Mouse (Mus musculus) forebrain, embryonic 11.5 days (tissue): ENCODE results near the gene Med13l. TPM values are rescaled to one million over a fixed set of nuclear protein-coding genes. Genes with fewer than 3 reads are reported as not detected.

Experiments used
- ATAC-seq: fragments of 200-750 bp; cut with Nextera tagmentation; replicated peaks from 2 replicates; pipeline ENCODE4 v1.8.0; 2017; ENCODE audit warnings: moderate TSS enrichment; ENCODE audit not compliant: low FRiP score
- DNase-seq: peaks from one replicate; pipeline ENCODE4 v3.0.0-alpha.2; 2017; ENCODE audit warnings: low spot score
- H3K27ac ChIP-seq: fragments of 300-500 bp; sonication (generic); 2 replicates; pipeline ENCODE4 v1.5.1; 2014; ENCODE audit warnings: low read depth, low read length
- H3K27me3 ChIP-seq: fragments of 300-500 bp; sonication (generic); 2 replicates; pipeline ENCODE4 v1.6.1; 2014; ENCODE audit warnings: mild to moderate bottlenecking, low read length, mixed read lengths; ENCODE audit not compliant: control insufficient read depth, insufficient read depth
- H3K36me3 ChIP-seq: fragments of 300-500 bp; sonication (generic); 2 replicates; pipeline ENCODE4 v1.6.1; 2014; ENCODE audit warnings: mild to moderate bottlenecking, low read length, moderate library complexity, mixed read lengths; ENCODE audit not compliant: control insufficient read depth, insufficient read depth
- H3K4me1 ChIP-seq: fragments of 300-500 bp; sonication (generic); replicated peaks from 2 replicates; pipeline ENCODE4 v1.6.1; 2014; ENCODE audit warnings: low read length, mixed read lengths; ENCODE audit not compliant: control insufficient read depth, insufficient read depth
- H3K4me2 ChIP-seq: fragments of 300-500 bp; sonication (generic); 2 replicates; pipeline ENCODE4 v1.6.1; 2014; ENCODE audit warnings: low read depth, mild to moderate bottlenecking, low read length, moderate library complexity, mixed read lengths; ENCODE audit not compliant: severe bottlenecking
- H3K4me3 ChIP-seq: fragments of 300-500 bp; sonication (generic); 2 replicates; pipeline ENCODE4 v1.5.1; 2014; ENCODE audit warnings: low read depth, low read length
- H3K9ac ChIP-seq: fragments of 300-500 bp; sonication (generic); 2 replicates; pipeline ENCODE4 v1.6.1; 2014; ENCODE audit warnings: low read length
- H3K9me3 ChIP-seq: fragments of 300-500 bp; sonication (generic); 2 replicates; pipeline ENCODE4 v1.6.1; 2016; ENCODE audit warnings: low read length, mixed read lengths; ENCODE audit not compliant: control insufficient read depth
- WGBS: fragments of 180-500 bp; shearing (Covaris S2); extraction: QIAGEN DNeasy Blood & Tissue Kit; methylation state at CpG from one replicate; pipeline ENCODE4 v1.1.7; 2014; 5-methylcytosine and 5-hydroxymethylcytosine counted together
- polyA plus RNA-seq: library from polyadenylated mRNA; unstranded; fragments of >200 nt; fragmentation: Nextera tagmentation; extraction: Ambion mirVana; gene quantifications from 2 replicates; pipeline ENCODE4 v1.2.1, GENCODE M21; 2014

The Med13l gene
- polyA plus RNA-seq, 1 experiment from 2014 or later, result 15.1 TPM

DNA sequence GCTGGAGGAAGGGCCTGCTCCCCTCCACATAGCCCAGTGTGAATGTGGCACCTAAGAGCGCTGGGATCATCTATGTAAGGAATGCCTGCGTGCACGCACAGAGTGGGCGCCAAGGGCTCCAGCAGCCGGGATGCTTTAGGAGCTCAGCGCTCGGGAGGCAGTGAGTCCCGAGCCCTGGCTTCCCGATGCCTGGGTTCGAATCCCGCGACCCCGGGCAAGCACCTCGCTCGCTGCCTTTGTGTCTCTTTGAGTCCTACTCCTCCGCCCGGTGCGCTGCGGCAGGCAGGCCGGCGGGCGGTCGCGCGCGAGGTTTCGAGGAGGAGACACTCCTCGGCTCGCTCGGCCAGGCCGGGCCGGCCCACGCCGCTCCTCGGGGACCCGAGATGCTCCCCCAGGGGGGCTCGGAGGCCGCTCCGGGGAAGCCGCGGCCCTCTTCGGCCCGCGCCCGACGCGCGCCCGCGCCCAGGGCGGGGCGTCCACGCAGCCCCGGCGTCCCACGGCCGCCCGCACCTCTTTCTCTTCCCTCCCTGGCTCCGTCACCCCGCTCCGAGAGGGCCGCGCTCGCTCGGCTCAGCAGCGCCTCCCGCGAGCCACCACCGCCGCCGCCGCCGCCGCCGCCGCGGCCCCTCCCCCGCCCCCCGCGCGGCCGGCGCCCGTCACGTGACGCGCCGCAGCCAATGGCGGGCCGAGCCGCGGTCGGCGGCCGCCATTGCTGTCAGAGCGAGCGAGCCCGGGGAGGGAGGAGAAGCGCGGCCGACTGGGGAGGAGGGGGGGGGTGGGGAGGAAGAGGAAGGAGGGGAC lies 695 bp upstream of the Med13l start:
- peaks cover 12% of the 10 kb centered on the region; the same call in 1 of the 2 replicates for H3K4me1 ChIP-seq
- peak overlapping the region; percentile 85 for H3K4me3 ChIP-seq
- H3K36me3 ChIP-seq, result no peaks in the 10 kb centered on the region
- H3K9ac ChIP-seq, result peak overlapping the region; percentile 97
- H3K4me2 ChIP-seq, result peak overlapping the region; percentile 78
- 1% methylated on average over 62 of the region's 101 CpGs for WGBS
- H3K27ac ChIP-seq, result peak overlapping the region; percentile 91
- DNase-seq, result peak; percentile 95
- no peaks in the 10 kb centered on the region for H3K27me3 ChIP-seq
- ATAC-seq, result peak; percentile 91
- H3K9me3 ChIP-seq, result no peaks in the 10 kb centered on the region

DNA sequence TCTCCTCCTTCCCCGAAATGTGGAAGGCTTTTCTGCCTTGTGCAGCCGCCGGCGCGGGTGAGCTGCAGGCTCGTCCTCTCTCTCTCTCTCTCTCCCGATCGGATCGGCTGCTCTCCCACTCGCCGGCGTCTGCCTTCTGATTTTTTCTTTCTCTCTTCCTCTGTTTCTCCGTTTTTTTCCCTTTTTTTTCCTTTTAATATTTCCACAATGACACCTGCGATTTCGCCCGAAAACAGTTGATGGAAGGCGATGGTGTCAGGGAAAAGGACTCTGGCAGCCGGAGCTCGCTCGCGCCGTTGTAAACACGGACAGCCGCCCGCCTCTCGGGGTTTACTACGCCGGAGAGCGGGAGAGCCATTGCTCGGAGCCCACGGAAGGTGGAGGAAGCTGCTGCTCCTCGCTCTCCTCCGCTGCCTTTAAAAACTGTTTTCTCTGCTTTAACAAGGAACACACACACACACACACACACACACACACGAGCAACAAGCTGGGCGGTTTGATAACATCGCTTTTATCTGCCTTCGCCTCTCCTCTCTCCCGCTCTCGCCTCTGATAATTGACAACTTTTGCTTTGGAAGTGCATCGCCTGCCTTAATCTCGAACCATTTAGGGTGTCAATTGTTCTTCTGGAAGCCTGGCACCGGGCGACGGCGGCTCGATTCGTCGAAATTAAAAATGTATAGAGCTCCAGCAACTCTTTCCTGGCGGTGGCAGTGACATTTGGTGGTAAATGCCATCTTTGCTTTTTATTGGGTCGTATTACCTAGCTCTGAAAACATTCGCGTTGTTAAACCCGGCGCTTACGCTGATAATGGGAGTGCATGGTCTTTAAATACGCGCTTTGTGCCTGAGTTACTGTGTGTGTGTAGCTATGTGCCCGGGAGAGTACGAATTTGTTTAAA lies 858 bp downstream of the Med13l start:
- Histone ChIP-seq H3K4me2 (peak overlapping the region; percentile 56), H3K9ac (peak overlapping the region; percentile 97), H3K27ac (peak overlapping the region; percentile 80), H3K36me3 (no peaks in the 10 kb centered on the region), H3K4me3 (peak overlapping the region; percentile 85), H3K9me3 (no peaks in the 10 kb centered on the region), H3K27me3 (no peaks in the 10 kb centered on the region), H3K4me1 (peaks cover 12% of the 10 kb centered on the region; the same call in 1 of the 2 replicates)
- DNase-seq (peak; percentile 63), ATAC-seq (no peak)
- WGBS, result under 1% methylated on average over 54 of the region's 59 CpGs

DNA sequence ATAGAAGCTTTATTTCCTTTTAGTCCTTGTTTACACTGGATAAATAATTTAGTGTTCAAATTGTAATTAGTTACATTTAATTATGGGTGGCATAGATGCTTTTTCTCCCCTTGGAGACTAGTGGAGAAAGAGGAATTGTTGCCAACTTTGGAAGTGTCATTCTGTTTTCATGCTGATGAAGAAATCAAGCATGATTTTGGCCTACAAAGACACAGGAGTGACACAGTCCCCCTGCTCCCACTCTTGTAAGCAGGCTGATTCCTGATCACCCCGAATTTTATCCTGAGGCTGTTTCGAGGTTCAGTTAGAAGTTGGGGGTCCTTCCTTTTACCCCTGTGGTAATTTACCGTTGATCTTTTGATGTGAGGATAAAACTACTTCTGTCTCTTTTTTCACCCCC lies 1.7 kb downstream of the Med13l start:
- peak overlapping the region; percentile 56 for H3K4me2 ChIP-seq
- WGBS, result 47% methylated on average over 3 of the region's 3 CpGs
- peak overlapping the region; percentile 85 for H3K4me3 ChIP-seq
- ATAC-seq (no peak), DNase-seq (no peak)
- no peak overlapping the region for H3K9ac ChIP-seq
- H3K9me3 ChIP-seq, result no peaks in the 10 kb centered on the region
- H3K27ac ChIP-seq, result no peak overlapping the region
- no peaks in the 10 kb centered on the region for H3K36me3 ChIP-seq
- peaks cover 13% of the 10 kb centered on the region for H3K4me1 ChIP-seq
- no peaks in the 10 kb centered on the region for H3K27me3 ChIP-seq

DNA sequence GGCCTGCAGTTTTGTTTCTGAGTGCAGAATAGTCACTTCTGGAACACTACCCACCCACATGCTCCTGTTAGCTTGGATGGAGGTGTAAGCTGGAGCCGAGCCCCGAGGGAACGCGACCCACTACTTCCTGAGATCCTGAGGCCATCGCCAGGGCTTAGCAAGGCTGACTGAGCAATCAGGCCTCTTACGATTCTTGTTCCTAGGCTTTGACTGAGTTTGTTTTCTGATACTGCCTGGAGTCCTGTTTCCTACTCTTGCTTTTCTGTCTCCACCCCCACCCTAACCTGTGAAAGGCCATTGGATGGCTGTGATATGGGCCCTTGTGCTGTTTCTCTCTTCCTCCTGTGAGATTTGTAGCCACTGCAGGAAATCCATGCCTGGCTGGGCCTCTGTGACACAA lies 3.1 kb downstream of the Med13l start:
- no peak for ATAC-seq
- WGBS, result 19% methylated on average over 6 of the region's 6 CpGs
- no peaks in the 10 kb centered on the region for H3K36me3 ChIP-seq
- DNase-seq, result no peak
- H3K4me2 ChIP-seq, result no peak overlapping the region
- no peaks in the 10 kb centered on the region for H3K27me3 ChIP-seq
- no peaks in the 10 kb centered on the region for H3K9me3 ChIP-seq
- H3K9ac ChIP-seq, result no peak overlapping the region
- H3K4me3 ChIP-seq, result no peak overlapping the region
- H3K27ac ChIP-seq, result no peak overlapping the region
- peaks cover 25% of the 10 kb centered on the region for H3K4me1 ChIP-seq

DNA sequence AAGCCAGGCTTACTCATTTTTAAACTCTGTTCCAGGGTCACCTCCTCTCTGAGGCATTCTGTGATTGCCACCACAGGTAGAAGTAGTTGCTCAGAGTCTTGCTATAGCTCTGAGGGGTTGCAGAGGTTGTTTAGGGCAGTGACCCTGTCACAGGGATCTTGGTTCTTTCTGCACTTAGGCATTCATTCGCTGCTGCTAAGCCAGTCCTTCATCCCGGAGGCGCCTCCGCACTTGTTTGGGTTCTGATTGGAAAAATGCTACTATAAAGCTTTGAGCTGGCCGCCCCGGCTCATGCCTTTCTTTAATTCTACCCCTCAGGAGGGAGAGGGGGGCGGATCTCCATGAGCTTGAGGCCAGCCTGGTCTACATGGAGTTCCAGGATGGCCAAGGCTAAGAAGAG lies 6.9 kb downstream of the Med13l start:
- 4% methylated on average over 7 of the region's 7 CpGs for WGBS
- peak; percentile 62 for DNase-seq
- Histone ChIP-seq H3K4me3 (no peak overlapping the region), H3K36me3 (no peaks in the 10 kb centered on the region), H3K9me3 (no peaks in the 10 kb centered on the region), H3K9ac (no peak overlapping the region), H3K4me1 (peaks cover 27% of the 10 kb centered on the region), H3K4me2 (0 out of 2 replicates have a peak overlapping the region, but pooled peaks have one; percentile 6), H3K27ac (no peak overlapping the region), H3K27me3 (no peaks in the 10 kb centered on the region)
- ATAC-seq, result no peak

DNA sequence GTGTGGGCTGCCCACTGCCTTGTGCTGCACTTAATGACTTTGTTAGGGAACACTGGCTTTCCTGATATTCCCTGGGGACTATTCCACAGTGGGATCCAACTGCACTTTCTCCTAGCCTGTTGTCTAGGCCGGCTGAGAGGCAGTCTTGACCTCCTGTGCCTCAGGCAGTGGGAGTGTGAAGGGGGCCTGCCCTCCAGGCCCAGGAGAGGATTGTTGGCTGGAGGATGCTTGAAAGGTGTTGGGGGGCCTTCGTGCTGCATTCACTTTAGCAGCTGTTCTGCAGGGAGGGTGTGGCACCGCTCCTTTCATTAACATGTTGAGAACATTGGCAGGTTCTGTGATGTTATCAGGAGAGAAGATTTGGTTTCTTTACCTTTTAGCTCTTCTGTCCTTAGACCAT lies 8.5 kb downstream of the Med13l start:
- 43% methylated on average over 3 of the region's 3 CpGs for WGBS
- no peak overlapping the region for H3K4me3 ChIP-seq
- no peak overlapping the region for H3K9ac ChIP-seq
- H3K27ac ChIP-seq, result no peak overlapping the region
- H3K4me2 ChIP-seq, result no peak overlapping the region
- H3K36me3 ChIP-seq, result no peaks in the 10 kb centered on the region
- no peaks in the 10 kb centered on the region for H3K9me3 ChIP-seq
- no peaks in the 10 kb centered on the region for H3K27me3 ChIP-seq
- peaks cover 22% of the 10 kb centered on the region for H3K4me1 ChIP-seq
- no peak for DNase-seq
- no peak for ATAC-seq

DNA sequence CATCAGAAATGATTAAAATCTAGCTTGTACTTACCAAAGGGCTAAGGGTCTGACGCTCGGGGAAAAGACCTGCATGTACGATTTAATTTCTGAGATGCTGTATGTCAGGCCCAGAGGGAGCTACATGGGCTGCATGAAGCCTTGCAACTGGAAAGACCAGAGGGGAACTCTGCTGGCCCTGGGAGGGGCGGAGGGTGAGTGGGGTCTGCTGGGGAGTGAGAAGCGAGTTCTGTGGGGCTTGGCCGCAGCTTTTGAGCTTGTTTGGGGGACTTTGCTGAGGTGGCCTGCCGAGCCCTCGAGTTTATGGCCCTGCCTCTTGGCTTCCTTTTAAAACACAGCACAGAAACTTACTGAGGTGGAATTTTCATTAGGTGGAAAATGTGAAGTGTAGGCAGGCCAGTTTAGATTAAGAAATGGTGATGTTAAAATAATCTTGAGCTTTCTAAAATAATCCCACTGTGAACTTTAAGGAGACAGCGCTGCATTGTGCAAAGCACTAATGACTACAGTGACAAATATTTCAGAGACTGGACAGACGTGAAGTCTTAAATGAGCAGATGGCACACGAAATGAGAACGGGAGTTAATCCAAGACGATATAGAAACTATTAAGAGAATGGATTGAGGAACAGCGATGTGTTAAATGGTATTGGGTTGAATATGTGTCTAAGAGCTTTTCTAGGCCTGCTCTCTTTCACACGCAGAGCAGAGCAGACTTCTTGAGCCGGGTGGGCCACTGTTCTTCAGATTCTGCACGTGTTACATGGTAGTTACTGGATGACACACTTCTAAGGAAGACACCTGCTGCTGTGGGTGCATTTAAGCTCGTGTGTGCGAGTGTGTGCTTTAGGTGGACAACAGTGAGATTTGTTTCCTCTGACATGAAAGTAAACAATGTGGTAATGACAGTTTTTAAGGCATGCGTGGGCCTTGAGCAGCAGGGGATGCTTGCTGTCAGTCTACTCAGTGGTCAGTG lies 9.4 kb downstream of the Med13l start:
- H3K27ac ChIP-seq, result no peak overlapping the region
- peaks cover 22% of the 10 kb centered on the region for H3K4me1 ChIP-seq
- no peak for DNase-seq

DNA sequence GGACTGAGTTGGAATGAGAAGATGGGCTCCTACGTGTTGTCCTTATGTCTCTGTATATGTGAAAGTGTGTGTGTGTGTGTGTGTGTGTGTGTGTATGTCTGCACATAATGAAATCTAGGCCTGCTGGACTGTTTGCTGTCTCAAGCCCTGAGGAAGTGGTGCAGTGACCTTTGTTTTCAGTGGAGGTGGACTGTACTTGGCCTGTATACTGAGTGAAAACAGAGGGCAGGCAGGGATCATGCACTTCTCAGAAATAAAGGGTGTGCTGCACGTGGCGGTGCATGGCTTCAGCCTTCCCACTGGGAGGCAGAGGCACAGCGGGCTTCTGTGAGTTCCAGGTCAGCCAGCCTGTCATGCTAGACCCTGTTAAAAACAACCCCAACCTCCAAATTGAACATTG lies 11.0 kb downstream of the Med13l start:
- no peak overlapping the region for H3K27ac ChIP-seq
- H3K4me1 ChIP-seq, result peaks cover 25% of the 10 kb centered on the region
- no peaks in the 10 kb centered on the region for H3K27me3 ChIP-seq
- no peaks in the 10 kb centered on the region for H3K9me3 ChIP-seq
- 60% methylated on average over 4 of the region's 4 CpGs for WGBS
- no peak for ATAC-seq
- no peak for DNase-seq
- H3K4me2 ChIP-seq, result no peak overlapping the region
- no peak overlapping the region for H3K4me3 ChIP-seq
- no peak overlapping the region for H3K9ac ChIP-seq
- no peaks in the 10 kb centered on the region for H3K36me3 ChIP-seq

More for the DNA sequence above, 9.4 kb downstream of the Med13l start:
- no peak for ATAC-seq
- Histone ChIP-seq H3K9me3 (no peaks in the 10 kb centered on the region), H3K36me3 (no peaks in the 10 kb centered on the region), H3K4me3 (no peak overlapping the region), H3K4me2 (no peak overlapping the region), H3K9ac (no peak overlapping the region), H3K27me3 (no peaks in the 10 kb centered on the region)
- 63% methylated on average over 20 of the region's 20 CpGs for WGBS
